Mouse (Mus musculus) forebrain, embryonic 15.5 days (tissue): Measurements from ENCODE around the gene Phc2. TPM values are rescaled to one million over a fixed set of nuclear protein-coding genes. Genes with fewer than 3 reads are reported as not detected.

ENCODE experiments used
- ATAC-seq: fragments of 200-750 bp; cut with Nextera tagmentation; replicated peaks from 2 replicates; pipeline ENCODE4 v1.8.0; 2017; ENCODE audit warnings: mild to moderate bottlenecking, moderate TSS enrichment, moderate library complexity
- H3K27ac ChIP-seq: fragments of 300-500 bp; sonication (generic); replicated peaks from 2 replicates; pipeline ENCODE4 v1.5.1; 2015; ENCODE audit warnings: mild to moderate bottlenecking, inconsistent platforms
- H3K27me3 ChIP-seq: fragments of 300-500 bp; sonication (generic); 2 replicates; pipeline ENCODE4 v1.6.1; 2015; ENCODE audit warnings: inconsistent platforms
- H3K36me3 ChIP-seq: fragments of 300-500 bp; sonication (generic); 2 replicates; pipeline ENCODE4 v1.6.1; 2015; ENCODE audit warnings: mild to moderate bottlenecking, inconsistent platforms
- H3K4me1 ChIP-seq: fragments of 300-500 bp; sonication (generic); 2 replicates; pipeline ENCODE4 v1.6.1; 2015; ENCODE audit warnings: inconsistent platforms
- H3K4me2 ChIP-seq: fragments of 300-500 bp; sonication (generic); replicated peaks from 2 replicates; pipeline ENCODE4 v1.6.1; 2015; ENCODE audit warnings: mild to moderate bottlenecking, inconsistent platforms
- H3K4me3 ChIP-seq: fragments of 300-500 bp; sonication (generic); 2 replicates; pipeline ENCODE4 v1.5.1; 2015; ENCODE audit warnings: mild to moderate bottlenecking, inconsistent platforms
- H3K9ac ChIP-seq: fragments of 300-500 bp; sonication (generic); replicated peaks from 2 replicates; pipeline ENCODE4 v1.6.1; 2015; ENCODE audit warnings: mild to moderate bottlenecking, inconsistent platforms
- H3K9me3 ChIP-seq: fragments of 300-500 bp; sonication (generic); 2 replicates; pipeline ENCODE4 v1.6.1; 2016; ENCODE audit warnings: inconsistent platforms
- WGBS: fragments of 180-500 bp; shearing (Covaris S2); methylation state at CpG from one replicate; pipeline ENCODE4 v1.1.7; 2015; ENCODE audit warnings: mixed read lengths; 5-methylcytosine and 5-hydroxymethylcytosine counted together
- polyA plus RNA-seq: library from polyadenylated mRNA; unstranded; fragments of >200 nt; fragmentation: Nextera tagmentation; extraction: Ambion mirVana; gene quantifications from 2 replicates; pipeline ENCODE4 v1.2.1, GENCODE M21; 2015

Phc2 gene
- polyA plus RNA-seq, 1 experiment from 2014 or later = 88.3 TPM

DNA sequence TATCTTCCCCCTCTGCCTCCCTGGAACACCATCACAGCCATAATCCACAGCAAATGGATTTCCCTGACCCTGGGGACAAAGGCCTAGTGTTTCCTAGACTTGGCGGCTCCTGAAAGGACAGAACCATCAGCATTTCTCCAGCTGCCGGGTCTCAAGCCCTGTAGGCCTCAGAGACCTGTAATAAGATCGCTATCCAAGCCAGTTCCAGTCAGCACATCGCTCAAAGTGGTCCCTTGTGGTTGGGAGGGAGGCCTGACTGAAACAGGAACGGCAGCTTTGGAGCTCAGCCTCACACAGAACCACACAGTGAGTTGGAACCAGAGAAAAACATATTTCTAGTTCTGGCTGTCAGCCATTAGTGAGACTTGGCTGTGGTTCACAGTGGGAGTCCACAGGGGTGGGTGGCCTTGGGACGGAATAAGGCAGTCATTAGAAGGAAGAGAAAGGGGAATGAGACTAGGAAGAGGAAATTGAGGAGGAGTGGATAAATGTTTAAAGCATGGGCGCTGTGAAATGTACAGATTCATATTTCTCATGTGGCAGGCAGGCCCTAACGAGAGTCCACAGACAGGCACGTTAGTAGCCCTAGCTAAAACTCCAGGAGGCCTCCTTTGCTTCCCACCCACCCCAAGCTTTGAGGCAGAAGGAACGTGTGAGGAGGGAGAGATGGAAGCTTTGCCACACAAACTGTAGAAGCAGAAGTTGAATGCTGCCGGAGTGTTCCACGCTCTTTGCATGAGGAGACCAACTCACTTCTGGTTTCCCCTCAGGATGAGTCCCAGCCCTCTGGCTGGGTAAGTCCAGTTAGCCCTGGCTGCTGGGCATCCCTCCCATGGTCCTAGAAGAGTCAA lies 43.7 kb downstream of the Phc2 start:
- Histone ChIP-seq H3K27ac (peak overlapping the region; percentile 74), H3K4me2 (no peak overlapping the region), H3K9ac (peak overlapping the region; percentile 4; the same call in 1 of the 2 replicates), H3K36me3 (no peaks in the 10 kb centered on the region), H3K4me3 (no peak overlapping the region), H3K27me3 (no peaks in the 10 kb centered on the region), H3K9me3 (no peaks in the 10 kb centered on the region), H3K4me1 (peaks cover 38% of the 10 kb centered on the region)
- no peak for ATAC-seq
- WGBS = 44% methylated on average over 12 of the region's 12 CpGs

- no peak for ATAC-seq
- peaks cover 23% of the 10 kb centered on the region for H3K4me1 ChIP-seq
- WGBS = 92% methylated on average over 4 of the region's 4 CpGs
Observed at GRCm38 (mm10) chr4:128699916-128700315, 45.4 kb downstream of the Phc2 start.

GRCm38 (mm10) chr4:128700543-128700942 lies 46.0 kb downstream of the Phc2 start:
- H3K36me3 ChIP-seq = no peaks in the 10 kb centered on the region
- no peak overlapping the region for H3K4me2 ChIP-seq
- no peaks in the 10 kb centered on the region for H3K27me3 ChIP-seq
- H3K9ac ChIP-seq = no peak overlapping the region
- no peak for ATAC-seq
- no peaks in the 10 kb centered on the region for H3K9me3 ChIP-seq
- H3K27ac ChIP-seq = no peak overlapping the region
- peaks cover 17% of the 10 kb centered on the region for H3K4me1 ChIP-seq
- H3K4me3 ChIP-seq = no peak overlapping the region
- WGBS = 64% methylated on average over 2 of the region's 2 CpGs

More at GRCm38 (mm10) chr4:128699916-128700315, 45.4 kb downstream of the Phc2 start:
- no peak overlapping the region for H3K4me2 ChIP-seq
- no peak overlapping the region for H3K9ac ChIP-seq
- H3K27me3 ChIP-seq = no peaks in the 10 kb centered on the region
- H3K36me3 ChIP-seq = no peaks in the 10 kb centered on the region
- H3K4me3 ChIP-seq = no peak overlapping the region
- H3K9me3 ChIP-seq = no peaks in the 10 kb centered on the region
- no peak overlapping the region for H3K27ac ChIP-seq

- no peak overlapping the region for H3K27ac ChIP-seq
- 0 out of 2 replicates have a peak, but pooled peaks cover 10% of the 10 kb centered on the region for H3K36me3 ChIP-seq
- 90% methylated on average over 15 of the region's 15 CpGs for WGBS
- no peak for ATAC-seq
- no peaks in the 10 kb centered on the region for H3K9me3 ChIP-seq
- no peaks in the 10 kb centered on the region for H3K27me3 ChIP-seq
- H3K4me1 ChIP-seq = no peaks in the 10 kb centered on the region
- H3K9ac ChIP-seq = no peak overlapping the region
- H3K4me2 ChIP-seq = no peak overlapping the region
- no peak overlapping the region for H3K4me3 ChIP-seq
Observed at GRCm38 (mm10) chr4:128705138-128705720, 50.7 kb downstream of the Phc2 start.

GRCm38 (mm10) chr4:128706626-128707025 lies 52.1 kb downstream of the Phc2 start:
- no peak overlapping the region for H3K4me3 ChIP-seq
- peaks cover 8% of the 10 kb centered on the region for H3K4me1 ChIP-seq
- no peak overlapping the region for H3K4me2 ChIP-seq
- H3K36me3 ChIP-seq = 0 out of 2 replicates have a peak, but pooled peaks cover 10% of the 10 kb centered on the region
- ATAC-seq = no peak
- H3K9me3 ChIP-seq = no peaks in the 10 kb centered on the region
- WGBS = 27% methylated on average over 9 of the region's 9 CpGs
- H3K27ac ChIP-seq = no peak overlapping the region
- no peaks in the 10 kb centered on the region for H3K27me3 ChIP-seq
- H3K9ac ChIP-seq = no peak overlapping the region

DNA sequence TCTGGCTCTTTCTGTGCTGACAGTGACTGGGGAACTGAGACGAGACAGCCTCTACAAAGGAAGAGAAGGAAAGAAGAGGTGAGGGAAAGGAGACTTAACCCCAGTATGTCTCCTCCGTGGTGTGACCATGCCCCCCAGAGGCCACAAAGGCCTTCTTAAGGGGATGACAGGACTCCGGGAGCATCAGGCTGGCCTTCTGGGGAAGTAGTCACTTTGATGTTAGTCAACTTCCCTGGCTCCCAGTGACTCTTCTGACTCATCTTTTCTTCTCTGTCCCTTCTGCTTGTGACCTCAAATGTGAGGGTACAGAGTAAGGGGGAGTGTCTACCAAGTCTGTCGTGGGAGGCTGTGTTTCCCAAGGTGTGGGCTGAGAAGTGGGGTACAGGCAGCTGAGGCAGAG lies 52.9 kb downstream of the Phc2 start:
- Histone ChIP-seq H3K4me3 (no peak overlapping the region), H3K4me2 (no peak overlapping the region), H3K9ac (no peak overlapping the region), H3K27ac (no peak overlapping the region), H3K9me3 (no peaks in the 10 kb centered on the region), H3K4me1 (peaks cover 16% of the 10 kb centered on the region), H3K27me3 (no peaks in the 10 kb centered on the region), H3K36me3 (0 out of 2 replicates have a peak, but pooled peaks cover 10% of the 10 kb centered on the region)
- WGBS = 50% methylated on average over 4 of the region's 4 CpGs
- no peak for ATAC-seq

GRCm38 (mm10) chr4:128709061-128709780 lies 54.7 kb downstream of the Phc2 start:
- ATAC-seq = no peak
- Histone ChIP-seq H3K4me2 (no peak overlapping the region), H3K9ac (no peak overlapping the region), H3K36me3 (0 out of 2 replicates have a peak, but pooled peaks cover 10% of the 10 kb centered on the region), H3K27me3 (no peaks in the 10 kb centered on the region), H3K9me3 (no peaks in the 10 kb centered on the region), H3K4me1 (peaks cover 21% of the 10 kb centered on the region), H3K4me3 (no peak overlapping the region), H3K27ac (no peak overlapping the region)
- 79% methylated on average over 15 of the region's 15 CpGs for WGBS

DNA sequence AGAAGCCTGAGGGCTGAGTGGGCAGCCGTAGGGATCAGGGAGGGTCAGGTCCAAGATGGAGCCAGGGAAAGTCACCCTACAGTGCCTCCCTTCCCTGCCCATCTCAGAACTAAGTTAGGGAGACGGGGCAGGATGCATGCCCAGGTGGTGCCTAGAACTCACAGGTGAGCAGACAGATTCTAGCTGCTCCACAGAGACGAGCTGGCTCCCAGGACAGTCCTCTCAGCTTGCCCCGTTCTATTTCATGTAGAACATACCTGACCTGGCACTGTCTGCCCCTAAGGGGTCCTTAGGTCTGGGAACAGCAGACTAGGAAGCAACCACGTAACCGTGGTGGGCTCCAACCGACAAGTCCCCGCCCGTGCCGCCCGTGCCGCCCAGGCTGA lies 55.3 kb downstream of the Phc2 start:
- Histone ChIP-seq H3K4me1 (peaks cover 27% of the 10 kb centered on the region), H3K9me3 (no peaks in the 10 kb centered on the region), H3K4me2 (no peak overlapping the region), H3K27me3 (no peaks in the 10 kb centered on the region), H3K27ac (no peak overlapping the region), H3K9ac (no peak overlapping the region), H3K36me3 (0 out of 2 replicates have a peak, but pooled peaks cover 10% of the 10 kb centered on the region), H3K4me3 (no peak overlapping the region)
- WGBS = 93% methylated on average over 12 of the region's 12 CpGs
- no peak for ATAC-seq

GRCm38 (mm10) chr4:128710286-128710685 lies 55.8 kb downstream of the Phc2 start:
- no peak overlapping the region for H3K9ac ChIP-seq
- no peak overlapping the region for H3K27ac ChIP-seq
- no peak overlapping the region for H3K4me2 ChIP-seq
- no peak for ATAC-seq
- 89% methylated on average over 6 of the region's 6 CpGs for WGBS
- H3K9me3 ChIP-seq = no peaks in the 10 kb centered on the region
- no peak overlapping the region for H3K4me3 ChIP-seq
- H3K27me3 ChIP-seq = no peaks in the 10 kb centered on the region
- peaks cover 32% of the 10 kb centered on the region for H3K4me1 ChIP-seq
- H3K36me3 ChIP-seq = 0 out of 2 replicates have a peak, but pooled peaks cover 10% of the 10 kb centered on the region

- WGBS = 69% methylated on average over 9 of the region's 9 CpGs
- Histone ChIP-seq H3K27ac (no peak overlapping the region), H3K9me3 (no peaks in the 10 kb centered on the region), H3K27me3 (no peaks in the 10 kb centered on the region), H3K4me2 (no peak overlapping the region), H3K36me3 (0 out of 2 replicates have a peak, but pooled peaks cover 9% of the 10 kb centered on the region), H3K4me3 (no peak overlapping the region), H3K4me1 (peaks cover 37% of the 10 kb centered on the region), H3K9ac (no peak overlapping the region)
- no peak for ATAC-seq
Observed at GRCm38 (mm10) chr4:128710800-128711199, 56.3 kb downstream of the Phc2 start.

DNA sequence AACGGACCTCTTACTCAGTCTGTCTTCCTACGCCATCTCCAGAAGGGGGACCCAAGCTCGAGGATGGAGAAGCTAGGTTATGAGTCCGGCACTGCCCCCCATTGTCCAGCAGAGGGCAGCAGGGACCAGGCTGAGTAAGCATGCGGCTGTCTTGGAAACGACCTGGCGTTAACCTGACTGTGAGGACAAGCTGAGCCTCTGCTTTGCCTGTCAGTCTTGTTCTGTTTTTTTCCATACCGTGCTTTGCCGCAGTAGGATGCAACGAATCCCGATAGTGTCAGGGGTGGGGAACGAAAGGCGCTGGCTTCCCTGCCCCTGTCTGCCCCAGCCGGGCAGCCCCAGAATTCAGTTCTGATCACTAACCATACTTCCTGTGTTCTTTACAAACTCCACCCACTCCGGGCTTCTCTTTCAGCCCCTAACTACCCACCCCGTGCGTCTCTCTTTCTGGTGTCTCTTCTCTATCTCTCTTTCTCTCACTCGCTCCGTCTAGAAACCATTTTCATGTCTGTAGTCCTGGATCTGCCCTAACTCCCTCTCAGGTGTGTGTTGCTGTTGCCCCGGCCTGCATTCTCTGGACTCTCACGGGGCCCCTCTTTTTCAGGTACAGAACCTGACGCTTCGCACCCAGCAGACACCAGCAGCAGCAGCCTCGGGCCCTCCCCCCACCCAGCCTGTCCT lies 57.1 kb downstream of the Phc2 start:
- ATAC-seq = peak; percentile 47
- Histone ChIP-seq H3K27me3 (no peaks in the 10 kb centered on the region), H3K9ac (peak overlapping the region; percentile 13; the same call in 1 of the 2 replicates), H3K4me2 (peak overlapping the region; percentile 45), H3K27ac (peak overlapping the region; percentile 54; the same call in 1 of the 2 replicates), H3K4me3 (peak overlapping the region; percentile 6; the same call in 1 of the 2 replicates), H3K9me3 (no peaks in the 10 kb centered on the region), H3K4me1 (peaks cover 45% of the 10 kb centered on the region), H3K36me3 (0 out of 2 replicates have a peak, but pooled peaks cover 7% of the 10 kb centered on the region)
- WGBS = 2% methylated on average over 24 of the region's 24 CpGs
